Mouse (Mus musculus) embryo, embryonic 9.5 days (tissue): Measurements from ENCODE around the gene Gm2000.
"Not testable (repeated sequence)": the region's sequence is repeated elsewhere in the genome, so short reads cannot be mapped to it uniquely, and the experiment has no call there.

ENCODE experiments used
- DNase-seq: peaks from one replicate; pipeline ENCODE4 v3.0.0-alpha.2; 2017; ENCODE audit errors: extremely low spot score

Gene Gm2000

GRCm38 (mm10) chr1:156365740-156366139 lies at the start of gene Gm2000:
Gene Gm2000, plus strand, starts transcription at chr1:156366040.
- DNase-seq = no peak

DNA sequence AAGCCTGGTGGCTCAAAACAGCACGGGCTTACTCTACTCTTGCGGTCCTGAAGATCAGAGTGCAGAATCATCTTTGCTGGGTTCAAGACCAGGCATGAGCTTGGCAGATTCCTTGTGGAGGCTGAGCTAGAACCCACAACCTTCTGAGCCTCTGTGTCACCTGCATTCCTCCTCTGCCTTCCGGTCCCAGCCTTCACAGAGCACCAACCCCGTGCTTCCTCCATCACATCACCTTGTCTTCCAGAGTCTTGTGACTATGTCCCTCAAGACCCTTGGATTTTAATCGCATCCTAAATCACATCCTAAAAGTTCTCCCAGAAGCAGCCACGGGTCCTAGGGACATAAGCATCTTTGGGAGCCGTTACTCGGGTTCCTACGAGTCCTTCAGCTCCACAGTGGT lies 42.7 kb upstream of the Gm2000 start:
- DNase-seq = no peak

- DNase-seq = no peak
Observed at GRCm38 (mm10) chr1:156340847-156341246, 25.0 kb upstream of the Gm2000 start.

- DNase-seq = no peak
Observed at GRCm38 (mm10) chr1:156344433-156344832, 21.4 kb upstream of the Gm2000 start.

DNA sequence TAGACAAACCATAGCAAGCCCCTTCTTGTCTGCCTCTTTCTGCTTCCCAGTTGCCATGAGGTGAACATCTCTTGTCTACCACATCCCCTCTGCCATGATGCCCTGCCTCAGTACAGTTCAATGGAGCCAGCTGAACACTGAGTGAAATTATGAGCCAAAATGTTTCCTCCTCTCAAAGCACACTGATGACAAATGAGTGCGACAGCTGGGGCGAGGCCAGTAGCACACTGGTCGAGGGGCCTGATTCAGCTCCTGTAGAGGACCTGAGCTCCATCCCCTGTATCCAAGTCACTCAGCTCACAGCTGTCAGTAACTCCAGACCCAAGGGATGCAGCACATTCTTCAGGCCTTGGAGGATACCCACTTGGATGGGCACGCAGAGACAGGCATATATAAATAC lies 20.2 kb upstream of the Gm2000 start:
- DNase-seq = no peak

- no peak for DNase-seq
Observed at GRCm38 (mm10) chr1:156349031-156349430, 16.8 kb upstream of the Gm2000 start.

DNA sequence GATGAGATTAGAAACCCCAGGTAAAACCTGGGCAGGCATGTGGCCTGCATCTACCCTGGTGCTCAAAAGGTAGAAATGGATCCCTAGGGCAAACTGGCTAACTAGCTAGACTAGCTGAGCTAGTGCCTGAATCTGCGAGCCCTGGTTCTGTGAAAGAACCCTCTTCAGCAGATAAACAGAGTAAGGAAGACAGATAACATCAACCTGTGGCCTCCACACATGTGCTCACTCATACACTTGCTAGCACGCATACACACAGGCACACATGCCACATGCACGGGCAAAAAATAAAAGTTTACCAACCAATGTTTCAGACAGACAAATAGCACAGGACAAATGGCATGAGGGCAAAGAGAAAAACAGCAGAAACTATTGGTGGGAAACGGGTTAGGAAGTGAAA lies 15.4 kb upstream of the Gm2000 start:
- DNase-seq = no peak

- no peak for DNase-seq
Observed at GRCm38 (mm10) chr1:156352466-156352865, 13.4 kb upstream of the Gm2000 start.

GRCm38 (mm10) chr1:156381217-156381616 lies 15.4 kb downstream of the Gm2000 start:
- DNase-seq = no peak

GRCm38 (mm10) chr1:156386232-156386631 lies 20.4 kb downstream of the Gm2000 start:
- no peak for DNase-seq

- no peak for DNase-seq
Observed at GRCm38 (mm10) chr1:156386880-156387279, 21.0 kb downstream of the Gm2000 start.

DNA sequence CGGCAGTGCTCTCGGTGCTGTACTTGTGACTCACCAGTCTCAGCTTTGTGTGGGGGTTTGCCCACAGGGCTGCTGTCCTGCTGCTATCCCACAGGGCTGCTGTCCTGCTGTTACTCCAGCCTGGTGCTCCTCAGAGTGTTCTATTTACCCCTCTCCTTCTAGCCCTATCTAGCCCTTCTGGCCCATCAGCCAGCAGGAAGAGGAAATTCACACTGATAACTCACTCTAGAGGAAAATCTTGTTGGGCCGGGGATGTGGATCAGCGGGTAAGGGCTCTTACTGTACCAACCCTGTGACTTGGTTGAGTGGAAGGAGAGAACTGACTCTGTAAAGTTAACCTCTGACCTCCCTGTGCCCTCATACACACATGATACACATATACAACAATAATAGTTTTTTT lies 27.3 kb downstream of the Gm2000 start:
- no peak for DNase-seq

GRCm38 (mm10) chr1:156400159-156400558 lies 34.3 kb downstream of the Gm2000 start:
- not testable (repeated sequence) for DNase-seq

GRCm38 (mm10) chr1:156402491-156402890 lies 36.7 kb downstream of the Gm2000 start:
- peak; percentile 9 for DNase-seq

DNA sequence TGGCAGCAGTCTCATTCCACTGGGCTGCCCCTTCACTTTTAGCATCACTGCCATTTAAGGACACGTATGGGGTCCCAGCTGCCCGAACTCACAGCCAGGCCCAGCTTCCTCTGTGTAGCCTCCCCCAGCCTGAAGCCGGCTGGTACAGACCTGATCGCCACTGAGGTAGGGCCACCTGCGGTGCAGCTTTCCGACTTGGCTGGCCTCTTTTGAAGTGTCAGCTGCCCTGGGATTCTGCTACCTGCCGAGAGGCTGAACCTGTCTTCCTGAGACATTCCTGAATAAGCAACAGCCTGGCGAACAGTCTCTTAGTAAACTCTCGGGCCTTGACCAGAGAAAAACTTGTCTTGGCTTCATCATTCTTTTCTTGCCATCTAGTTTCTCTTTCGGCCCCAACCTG lies 37.4 kb downstream of the Gm2000 start:
- no peak for DNase-seq

DNA sequence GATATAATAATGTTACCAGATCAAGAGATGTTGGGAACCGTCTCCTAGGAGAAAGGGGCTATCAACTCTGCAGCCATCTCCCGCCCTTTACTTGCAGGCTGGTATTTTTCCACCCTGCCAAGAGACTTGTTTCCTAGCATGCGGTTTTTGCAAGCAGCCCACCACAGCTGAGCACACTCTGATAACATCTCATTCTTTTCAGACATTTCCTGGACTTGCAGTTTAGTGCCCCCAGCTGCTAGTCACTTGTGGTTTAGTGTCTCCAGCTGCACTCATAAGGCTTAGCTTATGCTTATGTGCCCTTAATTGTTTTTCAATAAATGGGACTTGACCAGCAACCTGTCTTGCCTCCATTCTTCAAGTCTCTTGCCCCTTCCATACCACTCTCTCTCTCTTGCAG lies 42.2 kb downstream of the Gm2000 start:
- DNase-seq = no peak

DNA sequence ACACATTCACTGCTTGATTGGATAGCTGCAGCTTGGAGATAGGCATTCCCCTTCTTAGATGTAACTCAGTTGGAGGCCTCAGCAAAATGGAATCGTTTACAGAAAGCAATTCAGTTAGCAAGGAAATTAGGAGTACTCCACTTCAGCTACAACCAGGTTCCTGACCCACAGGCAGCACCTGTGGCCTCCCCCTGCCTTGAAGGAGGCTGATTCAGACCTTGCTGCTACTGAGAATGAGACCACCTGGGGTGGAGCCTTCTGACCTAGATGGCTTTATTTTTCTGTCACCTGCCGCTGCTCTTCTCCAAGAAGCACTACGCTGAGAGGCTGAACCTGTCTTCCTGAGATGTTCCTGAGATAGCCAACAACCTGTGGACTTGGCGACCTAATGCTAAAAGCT lies 42.7 kb downstream of the Gm2000 start:
- DNase-seq = no peak
